In the genomic region with DNA sequence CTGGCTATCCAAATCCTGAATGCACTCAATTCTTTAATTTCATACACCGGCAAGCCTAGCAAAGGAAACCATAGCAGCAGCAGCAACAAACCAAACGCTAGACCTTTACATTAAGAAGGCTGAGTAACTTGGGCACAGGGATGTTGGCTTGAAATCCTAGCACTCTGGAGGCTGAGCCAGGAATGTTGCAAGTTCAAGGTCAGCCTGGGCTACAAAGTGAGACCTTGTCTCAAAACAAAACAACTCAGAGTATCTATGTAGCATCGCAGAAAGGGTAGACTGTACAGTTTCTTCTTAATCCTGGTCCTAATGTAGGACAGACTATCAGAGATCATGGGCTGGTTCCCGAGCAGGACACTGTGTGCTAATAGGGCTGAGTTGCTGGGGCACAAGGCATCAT, we compare ENCODE assay signal across 17 mouse cellular contexts. TPM values are rescaled to one million over a fixed set of nuclear protein-coding genes. Genes with fewer than 3 reads are reported as not detected.
"Had no signal": no experiment of that assay in that cellular context is flagged by ENCODE, and none has a peak within 500 bp of the region (broad histone marks: within the 10 kb centered on the region; RNA-seq: fewer than 3 reads in every experiment).

No protein-coding gene starts in this region.

- ATAC-seq: inflammation-experienced regulatory T-cells, adult 6 months; intestine, embryonic 16.5 days; lung, postnatal 0 days; midbrain, embryonic 15.5 days had no signal

- H3K4me3 ChIP-seq: layer of hippocampus, adult 2 months; midbrain, embryonic 12.5 days; midbrain, embryonic 15.5 days; neural tube, embryonic 13.5 days had no signal

- H3K27me3 ChIP-seq: midbrain, embryonic 12.5 days; midbrain, embryonic 15.5 days; neural tube, embryonic 13.5 days had no signal

- H3K9ac ChIP-seq: lung, embryonic 14.5 days; midbrain, embryonic 12.5 days; midbrain, embryonic 15.5 days; neural tube, embryonic 13.5 days had no signal

- DNase-seq: kidney, adult 18-20 months; kidney, adult 9 months; kidney, postnatal 25 days; layer of hippocampus, adult 9-11 months; lung, embryonic 14.5 days; retina, postnatal 1 day; thymus, postnatal 25 days had no signal

- H3K27ac ChIP-seq: kidney, postnatal 0 days; layer of hippocampus, adult 2 months; macrophage; midbrain, embryonic 12.5 days; midbrain, embryonic 15.5 days; neural tube, embryonic 13.5 days had no signal

- H3K4me2 ChIP-seq: lung, embryonic 14.5 days; midbrain, embryonic 12.5 days; midbrain, embryonic 15.5 days; neural tube, embryonic 13.5 days had no signal

- H3K9me3 ChIP-seq: midbrain, embryonic 12.5 days; midbrain, embryonic 15.5 days; neural tube, embryonic 13.5 days had no signal

RNA-seq across cellular contexts. Expression of a gene that starts 43.4 kb away (rescaled TPM):
- total RNA-seq: neutrophil, adult 5-6 weeks had no signal
